ENCODE assay signal across 22 mouse cellular contexts in the genomic region with DNA sequence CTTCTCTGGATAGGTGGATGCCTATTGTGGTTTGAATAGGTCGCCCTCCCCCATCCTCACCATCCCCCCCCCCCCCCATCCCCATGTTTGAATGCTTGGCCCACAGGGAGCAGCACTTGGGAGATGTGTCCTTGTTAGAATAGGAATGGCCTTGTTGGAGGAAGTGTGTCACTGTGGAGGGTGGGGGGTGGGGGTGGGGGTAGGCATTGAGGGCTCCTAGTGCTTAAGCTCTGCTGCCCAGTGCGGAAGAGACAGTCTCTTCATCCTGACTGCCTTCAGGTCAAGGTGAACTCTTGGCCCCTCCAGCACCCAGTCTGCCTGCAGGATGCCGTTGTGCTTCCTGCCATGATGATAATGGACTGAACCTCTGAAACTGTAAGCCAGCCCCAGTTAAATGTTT. TPM values are rescaled to one million over a fixed set of nuclear protein-coding genes. Genes with fewer than 3 reads are reported as not detected.
DNase-seq lines count a peak whose midpoint lies in the region; ATAC-seq and TF ChIP-seq lines count a peak whose summit lies in the region.
"Had no signal": no experiment of that assay in that cellular context is flagged by ENCODE, and none has a peak within 500 bp of the region (broad histone marks: within the 10 kb centered on the region; RNA-seq: fewer than 3 reads in every experiment).

No protein-coding gene starts in this region.

- 89% methylated on average over 3 of the region's 3 CpGs for WGBS in hindbrain, embryonic 13.5 days

- H3K4me1 ChIP-seq in ES-E14 (ENCODE audit: control insufficient read depth in 2 of 2, insufficient read depth in 2 of 2, low read length in 2 of 2, poor library complexity in 1 of 2), result peaks cover under 1 to 12% of the 10 kb centered on the region in 2 experiments; a peak in 3 of 4 replicates
- peaks cover 9% of the 10 kb centered on the region; the same call in 1 of the 2 replicates for H3K4me1 ChIP-seq in hindbrain, embryonic 13.5 days (replicated peaks)
- H3K4me1 ChIP-seq: embryonic facial prominence, embryonic 13.5 days; forebrain, embryonic 12.5 days had no signal

- H3K9me3 ChIP-seq in ES-E14 (ENCODE audit: control insufficient read depth, insufficient read depth, low read depth, low read length), result no peaks in the 10 kb centered on the region; the same call in 1 of the 2 replicates
- H3K9me3 ChIP-seq in hindbrain, embryonic 13.5 days, result peaks cover 7% of the 10 kb centered on the region; the same call in 1 of the 2 replicates

- DNase-seq in ES-CJ7 (ENCODE audit: low read depth, low spot score), result peak; percentile 76
- no peak for DNase-seq in ES-E14 (ENCODE audit: low read depth, low spot score)
- peak; percentile 58 for DNase-seq in ZHBTc4 (ENCODE audit: low read depth, low spot score)
- no peak for DNase-seq in layer of hippocampus, adult 18-20 months (ENCODE audit: low spot score in 2 of 2)
- DNase-seq: adrenal gland, adult 2 months; adrenal gland, postnatal 10 days; adrenal gland, postnatal 25 days; cerebellum, adult 11 months; cerebellum, adult 18-20 months; cerebellum, adult 8-10 months; cerebellum, adult 9-11 months; cerebellum, postnatal 14 days; cerebellum, postnatal 36 days; embryo, embryonic 11 days had no signal

- no peak overlapping the region; a peak in 1 of 4 replicates for H3K4me3 ChIP-seq in ES-E14 (ENCODE audit: insufficient read depth in 1 of 2, low read depth in 1 of 2, low read length in 2 of 2, poor library complexity in 1 of 2, severe bottlenecking in 1 of 2)
- H3K4me3 ChIP-seq in hindbrain, embryonic 13.5 days, result no peak overlapping the region
- H3K4me3 ChIP-seq: embryonic facial prominence, embryonic 13.5 days; embryonic facial prominence, embryonic 15.5 days; erythroblast, embryonic 14.5 days; forebrain, embryonic 10.5 days; forebrain, embryonic 12.5 days had no signal

- no peak overlapping the region for H3K4me2 ChIP-seq in hindbrain, embryonic 13.5 days
- H3K4me2 ChIP-seq: embryonic facial prominence, embryonic 13.5 days; embryonic facial prominence, embryonic 15.5 days; forebrain, embryonic 12.5 days had no signal

- no peak overlapping the region for H3K9ac ChIP-seq in ES-E14 (ENCODE audit: insufficient read depth, low read depth, low read length, poor library complexity, severe bottlenecking)
- no peak overlapping the region for H3K9ac ChIP-seq in hindbrain, embryonic 13.5 days
- H3K9ac ChIP-seq: embryonic facial prominence, embryonic 13.5 days; embryonic facial prominence, embryonic 15.5 days; forebrain, embryonic 12.5 days had no signal

- no peaks in the 10 kb centered on the region for H3K27me3 ChIP-seq in hindbrain, embryonic 13.5 days
- H3K27me3 ChIP-seq: embryonic facial prominence, embryonic 13.5 days; embryonic facial prominence, embryonic 15.5 days; forebrain, embryonic 12.5 days had no signal

- in situ Hi-C loops in ES-E14 (cut with MboI; ENCODE audit: low sequenced_read_pairs in 2 of 2, unreplicated experiment in 2 of 2), result no loop called here

- peaks cover 2% of the 10 kb centered on the region; the same call in 1 of the 2 replicates for H3K36me3 ChIP-seq in ES-E14 (ENCODE audit: control insufficient read depth, insufficient read depth, low read length, poor library complexity, severe bottlenecking)
- no peaks in the 10 kb centered on the region for H3K36me3 ChIP-seq in hindbrain, embryonic 13.5 days
- H3K36me3 ChIP-seq: embryonic facial prominence, embryonic 13.5 days; embryonic facial prominence, embryonic 15.5 days; forebrain, embryonic 10.5 days; forebrain, embryonic 12.5 days had no signal

- peak overlapping the region; percentile 41; the same call in 1 of the 2 replicates for H3K27ac ChIP-seq in ES-E14 (ENCODE audit: insufficient read depth, low read depth, low read length, poor library complexity, severe bottlenecking)
- no peak overlapping the region for H3K27ac ChIP-seq in hindbrain, embryonic 13.5 days
- H3K27ac ChIP-seq: embryonic facial prominence, embryonic 13.5 days; embryonic facial prominence, embryonic 15.5 days; forebrain, embryonic 10.5 days; forebrain, embryonic 12.5 days had no signal

- ATAC-seq in hindbrain, embryonic 13.5 days (ENCODE audit: low FRiP score), result no peak
- ATAC-seq: forebrain, embryonic 14.5 days; forebrain, embryonic 16.5 days had no signal

TF ChIP-seq in ES-E14, 5 proteins besides CTCF, POLR2A, EP300 and RAD21:
- TF ChIP-seq MAFK (IDR thresholded peaks at IDR 0.05; ENCODE audit: insufficient read depth, low read depth, low read length) (no peak), ZC3H11A (IDR thresholded peaks at IDR 0.05; ENCODE audit: borderline replicate concordance, low read depth, low read length) (no peak), HCFC1 (IDR thresholded peaks at IDR 0.05; ENCODE audit: borderline replicate concordance, insufficient read depth, low read length) (no peak), CHD2 (IDR thresholded peaks at IDR 0.05; ENCODE audit: low read depth, low read length) (no peak), ZNF384 (IDR thresholded peaks at IDR 0.05; ENCODE audit: low read depth, low read length) (no peak)

RNA-seq across cellular contexts. Expression of a gene that starts 10.2 kb away (rescaled TPM):
- total RNA-seq in ES-E14 (2012; rRNA removed), result 90.3 and 98.4 TPM in 2 replicates
- 34.2 and 42.4 TPM in 2 replicates for polyA plus RNA-seq in hindbrain, embryonic 13.5 days (2015; fragmentation: Nextera tagmentation; extraction: Ambion mirVana)
- total RNA-seq in layer of hippocampus, adult 18-20 months (2021), result 10 to 100 TPM; 30.9 to 37.9 TPM

Comparison
In these comparisons a context has a peak if more than half of its experiments do, and no peak if none do; other contexts are left out.
1. DNase-seq: peak in ES-CJ7 (single experiment) and ZHBTc4 (single experiment); none in ES-E14 (single experiment) and layer of hippocampus, adult 18-20 months (0 of 2).